Mouse (Mus musculus) thymus, adult 2 months (tissue): Measurements from ENCODE around the gene Cep78.

Source experiments
- CTCF ChIP-seq: fragments of 200-500 bp; IDR thresholded peaks from 2 replicates; pipeline ENCODE4 v1.5.1; 2012; ENCODE audit warnings: mild to moderate bottlenecking, control low read depth, low read length, moderate library complexity, borderline replicate concordance; ENCODE audit not compliant: control insufficient read depth, poor library complexity, insufficient read depth; ENCODE audit errors: extremely low read depth
- POLR2A ChIP-seq: fragments of 200-500 bp; IDR thresholded peaks from 2 replicates; pipeline ENCODE4 v1.6.1; 2012; ENCODE audit warnings: mild to moderate bottlenecking, low read length, control low read depth, moderate library complexity; ENCODE audit not compliant: control insufficient read depth, poor library complexity, insufficient read depth; ENCODE audit errors: extremely low read depth

- TF ChIP-seq CTCF (no peak), POLR2A (no peak)
These were observed 37.4 kb upstream of the Cep78 start for GRCm38 (mm10) chr19:16022178-16022577.
